Mouse (Mus musculus) stomach, postnatal 0 days (tissue): ENCODE data around the gene Capzb.

ENCODE experiments used
- CTCF ChIP-seq: IDR thresholded peaks from 2 replicates; pipeline ENCODE4 v1.5.1; 2016; ENCODE audit warnings: antibody characterized with exemption, low read depth, mild to moderate bottlenecking, moderate library complexity
- EP300 ChIP-seq: optimal IDR thresholded peaks from 2 replicates; pipeline ENCODE3; 2016; ENCODE audit warnings: antibody characterized with exemption

GRCm38 (mm10) chr4:139305521-139305920 is 112.8 kb downstream of the Capzb start:
- no peak for TF ChIP-seq CTCF
- no peak for TF ChIP-seq EP300
